Mouse (Mus musculus) kidney, adult 11 months (tissue): ENCODE measurements at regions not wholly inside any gene's neighbourhood (a gene's known extent, or its start where the extent isn't known, plus 50 kb on each side); places are given as distances from the start of the nearest gene placed in this dataset.
"Not testable (repeated sequence)": the region's sequence is repeated elsewhere in the genome, so short reads cannot be mapped to it uniquely, and the experiment has no call there.

Experiments used
- DNase-seq: peaks from one replicate; pipeline ENCODE4 v3.0.0; 2022

GRCm38 (mm10) chr13:44476901-44477300 lies 252.4 kb upstream of the Jarid2 start:
- DNase-seq: peak; percentile 56

- peak; percentile 33 for DNase-seq
Measured at GRCm38 (mm10) chr13:44480128-44480527, 249.1 kb upstream of the Jarid2 start.

- DNase-seq: no peak
Measured at GRCm38 (mm10) chr13:44482661-44483060, 246.6 kb upstream of the Jarid2 start.

GRCm38 (mm10) chr13:44484582-44485329 lies 244.5 kb upstream of the Jarid2 start:
- no peak for DNase-seq

DNA sequence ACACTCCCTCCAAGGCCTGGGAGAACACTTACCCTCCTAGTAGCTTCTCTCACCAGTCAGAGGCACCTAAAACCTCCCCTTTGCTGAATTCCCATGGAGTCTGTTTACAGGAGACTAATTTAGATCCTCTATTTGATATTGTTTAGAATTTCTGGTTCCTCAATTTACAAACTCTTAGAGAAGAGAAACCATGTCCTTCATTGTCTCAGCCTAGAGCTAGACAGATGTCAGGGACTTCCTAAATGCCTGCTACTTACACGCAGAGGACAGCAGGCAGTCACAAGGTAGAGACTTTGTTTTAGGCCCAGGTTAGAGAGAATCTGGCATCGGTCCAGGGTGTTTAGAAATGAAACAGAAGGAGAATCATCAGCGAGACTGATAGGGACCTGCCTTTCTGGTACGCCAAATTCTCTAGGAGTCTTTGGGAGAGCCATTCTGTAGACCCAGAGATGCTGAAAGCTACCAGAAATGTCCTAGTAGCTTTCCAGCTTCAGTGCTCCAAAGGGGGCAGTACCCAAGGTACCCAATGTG lies 238.3 kb upstream of the Jarid2 start:
- DNase-seq: no peak

GRCm38 (mm10) chr13:44493884-44494283 lies 235.4 kb upstream of the Jarid2 start:
- peak; percentile 29 for DNase-seq

DNA sequence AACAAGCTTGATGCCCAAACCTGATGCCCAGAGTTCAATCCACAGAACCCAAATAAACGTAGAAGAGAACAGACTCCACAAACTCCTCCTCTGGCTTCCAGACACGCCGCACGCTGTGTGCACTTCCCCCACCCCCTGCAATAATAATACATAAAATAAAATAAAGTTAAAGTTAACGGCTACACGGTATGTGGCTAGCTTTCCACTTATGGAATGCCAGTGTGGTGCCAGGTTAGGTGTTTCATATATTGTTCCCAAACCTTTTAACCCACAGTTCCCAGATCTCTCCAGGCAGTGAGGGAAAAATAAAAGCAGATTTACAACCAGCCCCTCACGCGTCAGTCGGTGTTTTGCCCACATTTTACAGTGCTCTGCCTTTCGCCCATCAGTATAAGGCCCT lies 233.8 kb upstream of the Jarid2 start:
- no peak for DNase-seq

DNA sequence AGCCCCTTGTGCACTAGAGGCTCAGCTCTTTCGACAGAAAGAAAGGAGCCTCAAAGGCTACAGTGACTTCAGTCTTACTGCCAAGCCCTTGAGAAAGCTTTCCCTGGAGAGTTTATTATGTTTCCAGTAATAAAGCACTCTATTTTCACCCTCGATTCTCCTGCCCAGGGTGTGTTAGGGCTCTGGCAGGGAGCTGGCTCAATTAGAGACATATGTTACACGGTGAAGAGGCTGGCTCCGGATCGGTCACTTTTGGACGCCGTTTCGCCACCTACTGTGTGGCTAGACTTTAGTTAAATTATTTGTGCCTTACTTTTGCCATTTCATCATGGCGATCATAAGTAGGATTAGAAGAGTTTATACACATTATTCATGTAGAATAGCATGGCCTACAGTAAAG lies 232.7 kb upstream of the Jarid2 start:
- DNase-seq: no peak

- not testable (repeated sequence) for DNase-seq
Measured at GRCm38 (mm10) chr13:44500896-44501295, 228.4 kb upstream of the Jarid2 start.

DNA sequence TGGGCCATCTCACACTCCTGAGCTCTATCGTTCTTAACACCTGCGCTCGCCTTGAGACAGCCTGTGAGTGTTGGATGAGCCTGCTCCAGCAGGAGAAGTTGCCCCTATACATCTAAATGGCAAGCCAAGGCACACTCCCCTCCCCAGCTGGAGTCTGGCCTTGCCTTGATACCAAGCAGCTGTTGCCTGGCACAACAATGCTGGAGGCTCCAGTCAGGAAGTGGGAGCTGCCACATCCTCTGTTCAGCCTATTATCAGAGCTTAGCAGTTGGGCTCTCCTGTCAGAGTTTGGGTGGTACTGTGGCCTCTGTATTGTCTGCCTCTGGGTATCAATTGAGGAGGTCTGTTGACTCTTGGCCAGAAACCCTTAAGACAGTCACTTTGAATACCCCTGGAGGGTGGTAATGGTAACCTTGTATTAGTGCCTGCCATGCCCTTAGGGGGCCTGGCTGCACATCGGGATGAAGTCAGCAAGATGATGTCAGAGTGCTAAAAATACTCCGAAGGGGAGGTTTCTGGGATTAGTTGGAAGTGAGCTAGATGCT lies 227.4 kb upstream of the Jarid2 start:
- no peak for DNase-seq

DNA sequence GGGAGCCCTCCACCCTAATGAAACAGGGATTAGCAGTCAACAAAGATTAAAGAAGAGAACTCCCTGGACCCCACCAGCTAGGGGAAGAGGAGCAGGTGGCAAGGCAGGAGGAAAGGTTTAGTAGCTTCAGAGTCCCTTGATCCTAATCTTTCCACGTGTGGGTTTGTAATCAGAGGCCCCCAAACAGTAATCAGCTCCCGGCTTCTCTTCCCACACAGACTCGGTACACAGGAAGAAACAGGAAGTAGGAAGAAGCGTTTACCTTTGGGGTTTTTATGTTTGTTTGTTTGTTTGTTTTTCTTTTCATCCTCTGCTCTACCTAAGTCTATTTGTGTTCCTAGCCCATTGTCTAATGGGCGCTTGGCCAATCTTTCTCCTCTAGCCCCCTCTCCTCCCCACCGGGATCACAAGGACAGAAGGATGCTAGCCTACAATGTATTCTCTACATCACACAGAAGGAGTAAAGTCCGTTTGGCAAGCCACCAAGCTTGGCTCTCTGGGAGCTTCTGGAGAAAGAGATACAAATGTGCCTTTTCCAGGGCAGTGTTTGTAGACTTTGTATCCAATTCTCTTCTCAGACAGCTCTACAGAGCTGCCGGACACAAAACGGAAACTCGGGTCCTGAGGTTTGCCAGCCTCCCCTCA lies 226.5 kb upstream of the Jarid2 start:
- DNase-seq: peak; percentile 79

- peak; percentile 48 for DNase-seq
Measured at GRCm38 (mm10) chr13:44503257-44503950, 225.9 kb upstream of the Jarid2 start.

- no peak for DNase-seq
Measured at GRCm38 (mm10) chr13:44504455-44504854, 224.8 kb upstream of the Jarid2 start.

DNA sequence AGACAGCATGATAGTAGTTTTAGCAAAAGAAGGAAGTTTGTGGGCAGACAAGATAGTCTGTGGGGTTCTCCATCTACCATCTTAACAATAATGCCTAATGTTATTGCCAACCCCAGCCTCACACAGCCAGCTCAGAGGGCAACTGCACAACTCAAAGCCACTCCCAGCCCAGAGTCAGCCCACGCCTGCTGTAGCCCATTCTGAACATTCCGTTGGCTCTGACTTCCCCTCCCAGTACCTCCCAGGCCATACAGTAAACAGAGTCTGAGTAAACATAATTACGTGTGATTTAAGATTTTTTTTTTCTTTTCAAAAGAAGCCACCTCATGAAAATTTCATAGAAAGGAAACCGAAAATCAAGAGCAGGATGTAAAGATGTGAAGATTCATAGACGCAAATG lies 222.3 kb upstream of the Jarid2 start:
- no peak for DNase-seq

GRCm38 (mm10) chr13:44509526-44510159 lies 219.6 kb upstream of the Jarid2 start:
- no peak for DNase-seq

- DNase-seq: peak; percentile 63
Measured at GRCm38 (mm10) chr13:44513378-44514285, 215.6 kb upstream of the Jarid2 start.

DNA sequence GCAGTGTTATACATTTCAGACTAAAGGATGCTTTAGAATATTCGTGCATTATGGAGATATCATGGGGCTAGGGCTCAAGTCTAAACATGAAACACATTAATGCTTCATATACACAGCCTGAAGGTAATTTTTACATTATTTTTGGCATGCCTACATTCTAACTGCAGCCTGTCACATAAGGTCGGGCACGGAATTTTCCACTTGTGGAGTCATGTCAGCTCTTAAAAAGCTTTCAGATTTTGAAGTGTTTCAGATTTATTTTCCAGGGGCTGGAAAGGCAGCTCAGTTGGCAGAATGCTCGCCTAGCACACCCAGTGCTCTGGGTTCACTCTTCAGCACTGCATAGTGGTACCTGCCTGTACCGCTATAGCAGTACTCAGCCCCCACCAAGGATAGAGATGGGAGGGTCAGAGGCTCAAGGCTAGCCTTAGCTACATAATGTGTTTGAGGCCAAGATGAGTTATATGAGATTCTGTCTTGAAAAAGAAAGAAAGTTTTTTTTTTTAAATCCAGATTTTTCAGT lies 214.6 kb upstream of the Jarid2 start:
- no peak for DNase-seq

- DNase-seq: no peak
Measured at GRCm38 (mm10) chr13:44516863-44517262, 212.4 kb upstream of the Jarid2 start.

DNA sequence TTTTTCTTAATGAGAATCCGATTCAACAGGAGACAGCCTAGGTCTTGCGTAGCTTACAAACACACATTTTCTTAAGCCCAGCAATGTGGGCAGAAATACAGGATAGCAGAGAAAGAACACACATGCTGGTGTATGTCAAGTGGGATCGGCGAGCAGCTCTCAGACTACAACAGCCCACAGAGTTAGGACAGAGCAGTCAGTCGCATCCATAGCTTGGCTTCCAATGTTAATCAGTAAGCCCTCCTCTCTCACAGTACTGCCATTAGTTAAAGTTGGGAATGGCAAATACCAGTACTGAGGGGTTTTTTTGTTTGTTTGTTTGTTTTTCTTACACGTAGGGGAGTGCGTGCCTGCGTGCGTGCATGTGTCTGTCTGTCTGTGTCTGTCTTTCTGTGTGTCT lies 212.0 kb upstream of the Jarid2 start:
- DNase-seq: no peak

DNA sequence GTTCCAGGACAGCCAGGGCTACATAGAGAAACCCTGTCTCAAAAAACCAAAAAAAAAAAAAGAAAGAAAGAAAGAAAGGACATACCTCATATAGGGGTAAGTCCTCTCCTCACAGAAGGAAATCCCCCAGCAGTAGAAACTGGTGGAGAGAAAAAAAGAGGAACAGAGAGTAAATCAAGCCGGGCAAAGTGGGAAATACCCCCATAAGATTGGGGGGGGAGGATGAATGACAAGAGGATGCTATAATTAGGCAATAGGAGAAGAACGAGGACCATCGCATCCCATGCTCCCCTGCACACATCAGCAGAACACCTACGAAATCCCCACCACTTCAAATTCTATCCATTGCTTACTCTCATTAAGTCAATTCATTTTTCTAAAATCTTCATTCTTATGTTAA lies 211.1 kb upstream of the Jarid2 start:
- no peak for DNase-seq

DNA sequence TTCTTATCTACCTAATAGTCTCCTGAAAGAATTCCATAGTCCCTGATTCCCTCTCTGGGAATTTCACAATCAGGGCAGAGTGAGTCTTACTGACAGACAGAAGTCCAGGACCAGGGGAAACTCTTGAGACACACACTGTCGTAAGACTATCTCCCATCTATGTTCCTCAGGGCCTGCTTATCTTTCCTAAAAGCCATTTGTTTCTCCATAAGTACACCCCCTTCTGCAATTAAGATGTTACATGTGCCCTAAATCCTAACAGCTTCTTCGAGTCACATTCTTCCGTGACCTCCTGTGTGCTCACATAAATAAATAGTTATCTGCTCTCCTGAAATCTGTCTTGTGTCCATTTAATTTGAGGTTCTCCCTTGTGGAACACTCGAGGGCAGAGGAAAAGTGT lies 205.8 kb upstream of the Jarid2 start:
- DNase-seq: no peak
